Mouse (Mus musculus) spleen, postnatal 4 days (tissue): ENCODE results near the gene Mgea5.
"Not testable (repeated sequence)": the region's sequence is repeated elsewhere in the genome, so short reads cannot be mapped to it uniquely, and the experiment has no call there.

Source experiments
- DNase-seq, 2 experiments: peaks; one replicate each; pipeline ENCODE4 v3.0.0; 2022; ENCODE audit warnings: low spot score in 2 of 2

Mgea5 gene

DNA sequence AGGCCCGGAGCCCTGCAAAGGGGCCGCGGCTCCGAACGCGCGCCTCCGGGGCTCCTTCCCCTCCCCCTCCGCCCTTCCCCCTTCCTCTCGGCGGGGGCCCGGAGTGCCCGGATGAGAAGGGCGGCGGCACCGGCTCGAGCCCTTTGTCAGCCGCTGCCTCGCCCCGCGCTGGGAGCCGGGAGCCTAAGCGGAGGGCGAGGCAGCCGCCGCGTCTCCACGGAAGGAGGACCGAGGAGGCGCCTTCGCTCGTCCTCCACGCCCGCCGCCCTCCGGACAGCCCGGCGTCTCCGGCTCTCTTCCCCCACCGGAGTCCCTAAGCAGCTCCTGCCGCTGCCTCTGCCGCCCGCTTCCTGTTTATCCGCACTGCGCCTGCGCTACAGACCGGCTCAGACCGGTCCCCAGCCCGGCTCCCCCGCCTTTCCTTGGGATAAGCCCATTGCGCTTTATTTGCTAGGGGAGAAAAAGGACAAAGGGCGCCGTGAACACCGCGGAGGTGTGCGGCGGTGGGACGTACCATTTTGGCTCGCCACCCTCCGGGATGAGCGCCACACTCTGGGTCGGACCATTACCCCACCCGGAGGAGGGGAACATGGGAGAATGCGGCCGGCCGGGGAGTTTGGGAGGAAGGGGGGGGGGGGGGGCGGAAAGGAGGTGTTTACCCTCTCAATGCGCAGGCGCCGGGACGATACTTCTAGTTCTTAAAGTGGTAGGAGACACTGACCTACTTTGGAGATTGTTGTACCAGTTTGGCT, at the start of gene Mgea5:
Gene Mgea5, minus strand, starts transcription at position 657 of the 752 bp plus-strand sequence.
- DNase-seq: peak; percentile 98 to 99

DNA sequence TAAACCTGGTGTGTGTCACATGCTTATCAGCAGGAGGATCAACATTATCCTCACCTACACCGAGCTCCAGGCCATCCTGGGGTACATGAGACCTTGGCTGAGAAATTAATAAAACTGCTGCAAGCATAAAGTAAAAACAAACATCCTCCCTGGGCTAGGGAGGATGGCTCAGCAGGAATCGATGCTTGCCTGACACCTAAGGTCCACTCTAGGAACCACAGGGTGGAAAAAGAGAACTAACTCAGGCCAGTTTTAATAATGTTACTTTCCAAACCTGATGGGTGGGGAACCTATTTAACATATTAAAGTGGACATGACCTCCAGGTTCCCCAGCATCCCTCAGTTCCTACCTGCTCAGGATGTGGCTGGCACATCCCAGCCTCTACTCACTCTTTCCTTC, 47.0 kb upstream of the Mgea5 start:
- DNase-seq: no peak

DNA sequence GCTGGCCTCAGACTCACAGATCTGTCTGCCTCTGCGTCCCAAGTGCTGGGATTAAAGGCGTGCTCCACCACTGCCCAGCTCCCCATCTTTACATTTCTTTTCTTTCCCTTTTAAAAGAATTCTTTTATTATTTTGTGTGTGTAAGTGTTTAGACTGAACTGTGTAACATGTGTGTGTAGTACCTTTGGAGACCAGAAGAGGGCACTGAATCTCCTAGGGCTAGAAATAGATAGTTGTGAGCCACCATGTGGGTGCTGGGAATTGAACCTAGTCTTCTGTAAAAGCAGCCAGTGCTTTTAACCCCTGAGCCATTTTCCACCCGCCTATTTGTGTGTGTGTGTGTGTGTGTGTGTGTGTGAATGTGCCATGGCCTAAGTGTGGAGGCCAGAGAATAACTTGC, 44.1 kb upstream of the Mgea5 start:
- DNase-seq: no peak

DNA sequence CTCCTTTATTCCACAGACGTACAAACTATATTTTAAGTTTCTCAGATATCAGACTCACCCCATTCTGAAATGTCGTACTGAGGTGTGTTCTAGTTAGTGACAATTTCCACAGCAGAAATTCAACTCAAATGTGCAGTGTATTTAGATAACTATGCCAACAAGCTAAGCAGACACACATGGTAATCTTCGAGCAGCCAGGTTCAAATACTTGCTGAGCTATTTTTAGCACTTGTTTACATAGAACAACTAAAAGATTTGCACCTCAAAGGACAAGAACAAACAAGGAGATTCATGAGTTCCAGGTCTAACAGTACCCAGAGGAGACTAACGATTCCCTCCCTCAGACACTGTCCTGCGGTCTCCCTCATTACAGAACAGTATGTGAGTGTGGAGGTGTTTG, 43.5 kb upstream of the Mgea5 start:
- no peak for DNase-seq

DNA sequence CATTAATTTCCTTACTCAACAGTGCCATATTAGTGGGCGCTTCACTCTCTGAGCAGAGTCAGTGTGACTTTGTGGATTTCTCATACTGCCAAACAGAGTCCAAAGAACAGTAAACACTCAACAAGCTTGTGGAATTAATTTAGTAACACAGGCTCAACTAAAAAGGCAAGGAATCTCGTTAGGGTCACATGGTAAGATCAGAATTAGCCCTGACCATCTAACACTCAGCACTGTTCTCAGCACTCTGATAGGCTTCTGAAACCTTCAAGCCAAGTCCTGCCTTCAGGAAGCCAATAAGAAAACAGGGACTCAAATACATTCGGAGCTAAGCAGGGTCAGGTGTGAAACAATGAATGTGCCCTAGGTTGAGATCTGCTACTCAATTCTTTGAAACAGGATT, 42.5 kb upstream of the Mgea5 start:
- no peak for DNase-seq

DNA sequence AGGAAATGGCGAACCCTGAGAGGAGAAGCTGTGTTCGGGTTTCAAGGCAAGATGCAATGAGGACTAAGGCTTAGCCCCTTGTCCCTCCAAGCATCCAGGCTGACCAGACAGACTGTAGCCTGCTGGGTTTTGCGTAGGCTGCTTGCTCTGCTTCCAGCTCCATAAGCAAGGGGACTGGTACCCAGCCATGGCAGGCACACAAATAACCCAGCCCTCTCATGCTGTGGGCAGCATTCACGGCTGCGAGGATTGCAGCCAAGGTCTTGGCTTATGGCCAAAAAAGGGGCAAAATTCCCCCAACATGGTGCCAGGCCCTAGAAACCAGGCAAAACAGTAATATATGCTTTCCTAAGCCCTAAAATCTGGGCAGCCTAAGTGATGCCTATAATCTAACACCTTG, 38.2 kb upstream of the Mgea5 start:
- no peak for DNase-seq

DNA sequence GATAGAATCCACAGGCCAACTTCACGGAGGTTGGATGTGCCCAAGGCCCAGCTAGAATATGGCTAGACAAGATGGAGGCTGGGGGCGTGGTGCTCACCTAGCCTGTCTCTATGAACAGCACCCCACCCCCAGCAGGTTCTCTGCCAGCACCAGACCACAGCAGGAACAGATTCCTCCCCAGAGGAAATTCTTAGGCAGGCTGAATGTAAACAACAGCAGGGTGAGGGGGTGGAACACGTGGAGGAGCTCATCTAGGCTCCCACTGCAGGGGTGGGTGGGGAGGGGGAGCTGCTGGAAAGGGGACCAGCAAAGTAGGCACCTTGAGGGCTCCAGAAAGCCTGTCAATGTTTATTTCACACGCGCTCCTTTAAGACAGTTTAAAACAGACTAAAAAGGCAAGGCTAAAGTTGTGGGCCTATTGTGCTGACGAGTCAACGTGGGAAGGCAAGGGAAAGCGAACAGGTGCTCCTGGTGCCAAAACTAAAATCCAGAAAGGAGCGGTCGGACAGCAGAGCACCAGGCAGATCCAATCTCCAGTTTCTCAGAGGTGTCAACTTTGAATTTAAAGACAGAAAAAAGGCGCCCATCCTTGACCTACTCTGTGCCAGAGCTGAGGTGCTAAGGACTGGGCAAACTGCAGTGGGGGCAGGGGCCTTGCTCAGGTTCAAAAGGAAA, 34.3 kb upstream of the Mgea5 start:
- DNase-seq: no peak

DNA sequence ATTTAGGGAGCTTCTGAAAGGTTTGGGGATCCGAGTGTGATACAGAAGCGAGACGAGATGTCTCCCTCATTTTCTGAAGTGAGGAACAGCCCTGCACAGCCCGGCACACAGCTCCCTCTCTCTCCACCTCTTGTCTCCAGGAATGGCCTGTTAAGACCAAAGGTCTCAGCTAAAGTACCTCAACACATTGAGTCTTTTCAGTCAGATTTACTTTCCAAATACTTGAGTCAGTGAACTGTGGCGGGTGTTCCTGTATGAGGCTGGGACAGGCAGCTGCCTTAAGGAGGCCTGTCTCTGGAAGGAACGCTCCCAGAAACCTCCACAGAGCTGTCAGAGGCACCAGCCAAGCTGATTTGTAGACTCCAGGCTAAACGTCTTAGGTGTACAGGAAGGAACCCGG, 33.1 kb upstream of the Mgea5 start:
- DNase-seq: no peak

DNA sequence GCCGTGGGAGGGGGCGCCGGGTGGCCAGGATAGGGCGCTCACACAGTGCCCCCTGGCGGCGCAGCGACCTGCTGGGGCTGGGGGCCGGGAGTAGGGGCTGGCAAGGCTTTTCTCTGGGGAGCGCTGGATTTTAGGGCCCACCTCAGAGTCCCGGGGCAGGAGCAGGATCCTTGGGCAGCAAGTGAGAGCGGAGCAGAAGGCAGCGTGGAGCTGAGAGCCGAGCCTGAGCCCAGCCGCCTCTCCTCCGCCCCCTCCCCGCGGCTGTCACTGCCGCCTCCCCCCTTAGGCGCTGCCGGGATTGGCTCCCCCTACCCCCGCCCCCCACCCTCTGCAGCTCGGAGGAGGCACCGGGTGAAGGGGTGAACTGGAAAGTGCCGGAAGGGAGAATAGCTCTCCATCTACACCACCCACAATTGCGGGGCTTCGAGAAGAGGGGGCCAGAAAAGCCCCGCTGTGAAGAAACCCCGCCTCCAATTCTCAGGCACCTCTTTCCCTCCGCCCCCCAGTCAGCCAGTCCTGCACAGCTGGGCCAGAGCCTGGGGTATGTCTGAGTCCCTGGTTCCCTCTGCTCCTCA, 32.3 kb upstream of the Mgea5 start, which contains the start of gene Kcnip2:
Gene Kcnip2, minus strand, starts transcription at position 231 of the 575 bp plus-strand sequence.
- DNase-seq: no peak

DNA sequence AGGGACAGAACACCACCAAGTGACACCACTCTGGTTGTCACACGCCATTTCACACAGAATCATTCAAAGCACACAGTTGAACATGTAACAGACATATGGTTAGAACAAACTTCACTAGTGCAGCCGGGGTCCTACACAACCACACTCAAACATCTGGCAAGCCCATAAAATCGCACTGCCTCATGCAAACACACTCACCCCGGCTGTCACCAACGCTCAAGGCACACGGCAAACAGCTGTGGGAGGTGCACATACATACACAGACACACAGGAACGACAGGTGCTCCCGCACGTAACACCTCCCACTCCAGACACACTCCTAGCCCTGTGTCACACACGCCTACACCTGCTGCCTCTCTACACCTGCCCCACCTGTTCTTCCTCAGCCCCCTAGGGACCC, 31.5 kb upstream of the Mgea5 start:
- DNase-seq: no peak

DNA sequence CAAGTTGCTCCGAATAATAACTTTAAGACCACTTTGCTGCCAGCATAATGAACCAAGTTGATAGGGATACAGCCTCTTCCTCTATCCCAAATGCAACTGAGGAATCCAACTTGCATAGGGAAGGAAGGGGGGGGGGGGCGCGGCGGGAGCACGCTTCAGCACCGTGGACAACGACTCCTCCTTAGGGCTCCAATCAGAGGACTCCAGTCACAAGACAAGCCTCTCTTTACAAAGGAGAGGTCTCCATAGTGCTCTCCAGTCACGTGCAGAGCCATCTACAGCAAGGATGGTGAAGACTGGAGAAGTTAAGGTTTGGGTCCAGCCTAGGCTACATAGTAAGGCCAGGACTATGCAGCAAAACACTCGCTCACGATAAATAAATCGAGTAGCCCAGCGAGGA, 30.2 kb upstream of the Mgea5 start:
- DNase-seq: no peak

DNA sequence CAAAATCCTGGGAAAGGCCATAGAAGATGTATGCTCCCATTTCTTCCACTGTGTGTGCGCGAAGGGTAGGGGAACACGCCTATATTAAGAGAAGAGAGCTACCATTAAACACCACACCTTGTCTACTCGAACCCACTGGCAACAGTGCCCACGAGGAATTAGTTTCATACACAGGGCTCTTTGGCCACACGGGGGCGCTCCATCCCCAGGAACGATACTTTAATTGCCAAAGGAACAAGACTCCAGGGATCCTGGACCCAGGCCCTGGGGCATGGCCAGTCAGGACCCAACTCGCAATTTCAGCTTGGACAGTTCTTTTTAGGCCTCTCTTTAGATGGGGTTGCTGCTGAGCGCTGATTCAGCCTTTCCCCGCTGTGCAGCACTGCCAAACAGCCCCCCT, 29.6 kb upstream of the Mgea5 start:
- peak; percentile 77 to 94 for DNase-seq

DNA sequence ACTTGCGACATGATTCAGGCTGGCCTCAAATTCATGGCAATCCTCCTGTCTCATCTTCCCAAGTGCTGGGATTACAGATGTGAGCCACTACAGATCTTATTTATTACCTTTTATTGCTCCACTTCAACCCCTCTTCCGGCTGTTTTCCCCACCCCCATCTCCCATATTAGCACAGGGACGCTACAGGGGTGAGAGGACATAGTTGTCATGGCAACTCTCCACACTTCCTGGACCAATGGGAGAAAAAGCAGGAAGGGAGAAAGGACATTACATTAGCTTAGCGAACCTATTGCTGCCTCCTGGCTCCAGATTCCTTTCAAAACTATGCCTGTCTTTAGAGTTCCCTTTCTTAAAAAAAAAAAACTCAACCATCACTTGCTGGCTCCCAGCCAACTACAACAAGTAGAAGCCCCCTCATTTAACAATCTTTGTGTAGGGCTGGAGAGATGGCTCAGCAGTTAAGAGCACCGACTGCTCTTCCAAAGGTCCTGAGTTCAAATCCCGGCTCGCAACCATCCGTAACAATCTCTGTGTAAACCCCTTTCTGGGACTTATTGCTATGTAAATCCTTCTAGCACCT, 29.1 kb upstream of the Mgea5 start:
- DNase-seq: no peak

DNA sequence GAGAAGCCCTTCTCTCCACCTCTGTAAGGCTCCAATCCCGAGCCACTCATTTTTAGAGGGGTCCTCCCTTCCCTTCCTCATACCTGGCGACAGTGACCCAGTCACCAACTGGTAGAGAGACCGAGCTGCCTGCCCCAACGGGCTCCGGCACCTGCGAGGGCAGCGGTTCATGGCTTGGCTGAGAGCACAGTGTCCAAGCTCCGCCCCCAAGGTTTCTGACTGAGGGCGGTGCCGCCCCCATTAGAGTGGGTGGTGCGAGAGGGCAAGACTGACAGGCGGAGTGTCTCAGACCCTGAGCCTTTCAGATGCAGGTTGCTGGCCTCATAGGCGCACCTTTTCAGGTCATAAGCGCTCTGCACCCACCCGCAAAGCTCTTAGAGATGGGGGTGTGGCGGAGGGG, 28.5 kb upstream of the Mgea5 start:
- DNase-seq: peak; percentile 57 to 83

DNA sequence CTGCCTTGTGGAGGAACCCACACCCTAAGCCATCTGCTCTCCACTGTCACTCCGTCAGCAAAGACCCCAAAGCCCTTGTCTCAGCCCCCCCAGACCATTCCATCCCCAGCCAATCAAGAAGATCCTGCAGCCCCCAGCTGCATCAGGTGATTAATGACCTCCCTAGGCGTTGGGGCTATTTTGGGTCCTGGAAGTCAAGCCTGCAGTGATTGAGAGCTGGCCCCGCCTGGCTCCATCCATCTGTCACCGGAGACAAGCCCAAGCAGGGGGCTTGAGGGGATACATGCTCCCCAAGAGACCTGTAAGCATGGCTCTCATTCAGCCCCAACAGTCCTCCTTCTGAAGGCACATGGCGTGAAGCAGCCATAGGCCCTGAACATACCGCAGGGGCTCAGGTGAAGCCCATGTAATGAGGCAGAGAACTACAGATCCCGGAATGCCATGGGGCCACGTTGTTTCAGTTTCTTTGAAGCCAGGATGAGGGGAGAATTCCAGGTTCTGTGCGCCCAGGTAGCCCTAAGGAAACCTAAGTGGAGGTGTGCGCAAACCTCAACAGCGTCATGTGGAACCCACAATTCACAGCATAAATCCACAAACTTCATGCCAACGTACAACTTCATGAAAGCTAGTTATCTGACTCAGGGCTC, 27.5 kb upstream of the Mgea5 start:
- DNase-seq: no peak

DNA sequence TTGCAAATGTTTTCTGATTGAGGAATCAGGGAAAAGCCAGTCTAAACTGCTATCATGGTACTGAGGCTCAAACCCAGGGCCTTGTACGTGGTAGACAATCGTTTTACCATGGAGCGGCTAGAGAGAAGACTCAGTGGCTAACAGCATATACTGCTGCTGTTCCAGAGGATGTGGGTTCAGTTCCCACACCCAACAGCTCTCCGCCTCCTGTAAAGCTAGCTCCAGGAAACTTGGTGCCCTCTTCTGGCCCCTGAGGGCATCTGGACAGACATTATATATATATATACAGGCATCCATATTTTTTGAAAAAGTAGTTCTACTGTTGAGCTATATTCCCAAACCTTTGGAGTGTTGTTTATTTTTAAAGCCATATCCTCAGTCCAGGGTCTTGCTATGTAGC, 24.1 kb upstream of the Mgea5 start:
- no peak for DNase-seq

DNA sequence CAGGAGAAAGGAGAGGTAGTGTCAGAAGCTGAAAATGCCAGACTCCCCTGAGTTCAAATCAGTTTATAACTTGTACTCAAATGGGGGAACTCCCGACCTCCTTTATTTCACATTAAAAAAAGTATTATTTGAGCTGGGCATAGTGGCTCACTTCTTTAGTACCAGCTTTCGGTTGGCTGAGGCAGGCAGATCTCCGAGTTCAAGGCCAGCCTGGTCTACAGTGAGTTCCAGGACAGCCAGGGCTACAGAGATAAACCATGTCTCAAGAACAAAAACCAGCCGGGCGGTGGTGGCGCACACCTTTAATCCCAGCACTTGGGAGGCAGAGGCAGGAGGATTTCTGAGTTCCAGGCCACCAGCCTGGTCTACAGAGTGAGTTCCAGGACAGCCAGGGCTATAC, 22.2 kb upstream of the Mgea5 start:
- DNase-seq: not testable (repeated sequence)

DNA sequence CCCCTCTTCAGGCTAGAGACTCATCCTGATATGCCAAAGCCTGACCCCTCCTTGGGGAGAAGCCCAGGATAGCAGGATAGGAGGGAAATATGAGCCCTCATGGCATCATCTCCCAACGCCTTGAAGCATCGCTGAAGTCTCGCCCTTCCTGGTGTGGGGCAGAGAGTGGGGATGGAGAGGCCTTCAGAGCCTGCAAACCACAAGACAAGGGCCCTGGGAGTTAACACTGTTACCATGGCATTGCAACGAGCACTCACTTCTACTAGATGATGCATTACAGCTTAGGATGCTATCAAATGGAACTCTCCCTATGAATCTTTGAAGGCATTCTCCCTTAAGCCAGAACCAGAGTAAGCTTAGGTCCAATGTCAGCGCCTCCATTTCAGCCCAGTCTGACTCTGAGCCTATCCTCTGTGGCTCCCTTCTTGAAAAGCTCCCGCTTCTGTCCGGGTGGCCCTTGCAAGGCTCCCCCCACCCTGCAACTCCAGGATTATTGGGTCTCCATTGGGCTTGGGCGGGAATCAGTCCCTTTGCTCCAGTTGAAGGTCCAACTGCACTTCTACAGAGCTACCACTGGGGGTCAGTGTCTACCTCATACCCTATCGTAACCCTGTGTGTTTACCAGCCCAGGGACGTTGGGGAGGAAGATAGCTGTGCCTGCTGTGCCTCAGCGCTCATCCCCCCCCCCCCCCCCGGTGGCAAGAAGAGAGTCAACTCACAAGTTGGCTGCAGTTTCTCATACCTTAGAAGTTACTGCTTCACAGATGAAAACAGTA, 21.1 kb upstream of the Mgea5 start:
- DNase-seq: peak in 1 of 2 experiments; percentile 45

DNA sequence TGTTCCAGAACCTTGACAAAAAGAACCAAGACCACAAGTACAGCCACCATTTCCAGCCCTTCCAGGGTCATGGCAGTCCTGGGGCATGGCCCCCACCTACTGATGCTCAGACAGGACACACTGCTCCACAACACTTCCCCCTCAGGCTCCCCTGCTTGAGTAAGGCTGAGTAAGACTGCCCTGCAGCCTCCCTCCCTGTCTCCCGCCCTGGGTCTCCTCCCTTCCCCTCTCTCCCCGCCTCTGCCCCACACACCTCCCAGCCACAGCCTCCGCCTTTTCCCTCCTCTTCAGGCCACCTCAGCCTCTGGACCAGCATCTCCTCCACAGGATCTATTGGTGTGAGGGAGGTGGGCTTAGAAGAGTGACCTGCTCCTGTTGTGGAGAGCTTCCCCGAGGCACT, 19.8 kb upstream of the Mgea5 start:
- peak; percentile 42 to 73 for DNase-seq

DNA sequence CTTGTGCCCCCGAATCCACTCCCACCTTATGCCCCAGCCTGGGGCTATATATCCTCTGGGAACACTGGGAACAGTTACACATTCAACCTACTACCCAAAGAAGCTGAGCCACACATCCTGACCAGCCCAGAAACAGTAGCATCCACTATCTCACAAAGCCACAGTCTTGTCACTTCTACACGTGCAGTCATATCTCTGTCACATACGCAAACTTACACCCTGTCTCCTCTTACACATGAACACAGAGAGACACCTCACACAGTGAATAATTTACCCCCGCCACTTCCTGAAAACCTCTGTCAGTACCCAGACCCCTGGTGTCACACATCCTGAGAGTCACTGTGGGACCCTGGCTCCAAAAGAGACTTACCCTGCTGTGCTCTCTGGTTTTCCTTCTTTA, 19.1 kb upstream of the Mgea5 start:
- DNase-seq: no peak

DNA sequence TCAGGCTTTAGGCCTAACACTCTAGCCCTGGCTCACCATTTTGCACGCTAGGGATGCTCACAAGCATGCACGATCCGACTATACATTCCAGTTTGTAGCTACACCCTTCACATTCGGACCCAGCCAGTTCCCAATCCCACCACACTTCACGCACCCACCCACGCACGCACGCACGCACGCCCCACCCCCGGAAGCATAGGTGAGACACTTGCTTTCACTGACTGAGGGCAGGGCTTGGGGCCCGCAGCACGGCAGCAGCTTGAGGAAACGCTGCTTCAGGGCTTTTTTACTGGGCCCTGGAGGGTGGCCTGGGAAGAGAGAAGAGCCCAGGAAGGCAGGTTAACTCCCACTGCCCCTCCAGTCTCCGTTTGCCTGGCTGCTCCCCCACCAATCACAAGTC, 13.2 kb upstream of the Mgea5 start:
- DNase-seq: no peak
